Comparison of ENCODE assay signal across 8 mouse cellular contexts in genomic region chr2:154656710-154657485, GRCm38 (mm10). TPM values are rescaled to one million over a fixed set of nuclear protein-coding genes. Genes with fewer than 3 reads are reported as not detected.
A peak's percentile ranks its signal among the peaks of the same experiment; 100 is the strongest.
DNase-seq lines count a peak whose midpoint lies in the region; ATAC-seq and TF ChIP-seq lines count a peak whose summit lies in the region.

No protein-coding gene starts in this region.

- peak overlapping the region; percentile 71 for H3K27ac ChIP-seq in forebrain, embryonic 12.5 days
- peak overlapping the region; percentile 94 for H3K27ac ChIP-seq in heart, postnatal 0 days (ENCODE audit: low read depth)
- peak overlapping the region; percentile 92 for H3K27ac ChIP-seq in liver, embryonic 16.5 days (ENCODE audit: low read length)
- peak overlapping the region; percentile 80 for H3K27ac ChIP-seq in neural tube, embryonic 13.5 days (replicated peaks)
- H3K27ac ChIP-seq in testis, adult 2 months (ENCODE audit: control insufficient read depth, insufficient read depth, low read depth, low read length) = peak overlapping the region; percentile 55

- TF ChIP-seq POLR2A in testis, adult 2 months (IDR thresholded peaks at IDR 0.05; ENCODE audit: control insufficient read depth, low read depth, low read length) = peak; percentile 55; the same call in 1 of the 2 replicates

- under 1% methylated on average over 54 of the region's 67 CpGs for WGBS in forebrain, embryonic 12.5 days
- WGBS in heart, postnatal 0 days = under 1% methylated on average over 66 of the region's 67 CpGs
- WGBS in liver, embryonic 16.5 days (ENCODE audit: insufficient replicate concordance) = under 1% methylated on average over 66 of the region's 67 CpGs
- WGBS in neural tube, embryonic 13.5 days = under 1% methylated on average over 67 of the region's 67 CpGs

- peaks cover 25% of the 10 kb centered on the region for H3K36me3 ChIP-seq in E14TG2a.4 (ENCODE audit: insufficient read depth, low read length)
- peaks cover 18% of the 10 kb centered on the region for H3K36me3 ChIP-seq in forebrain, embryonic 12.5 days (replicated peaks)
- H3K36me3 ChIP-seq in heart, postnatal 0 days (replicated peaks; ENCODE audit: control insufficient read depth, insufficient read depth, low read length) = 0 out of 2 replicates have a peak, but pooled peaks cover 14% of the 10 kb centered on the region
- H3K36me3 ChIP-seq in liver, embryonic 16.5 days (ENCODE audit: control insufficient read depth, insufficient read depth) = peaks cover 5% of the 10 kb centered on the region
- H3K36me3 ChIP-seq in neural tube, embryonic 13.5 days = peaks cover 14% of the 10 kb centered on the region
- no peaks in the 10 kb centered on the region for H3K36me3 ChIP-seq in testis, adult 2 months (ENCODE audit: control insufficient read depth, insufficient read depth, low read length)

- peak overlapping the region; percentile 98 for H3K4me2 ChIP-seq in forebrain, embryonic 12.5 days
- peak overlapping the region; percentile 94 for H3K4me2 ChIP-seq in heart, postnatal 0 days (ENCODE audit: low read depth, low read length)
- H3K4me2 ChIP-seq in liver, embryonic 16.5 days (ENCODE audit: low read depth, low read length) = peak overlapping the region; percentile 82
- H3K4me2 ChIP-seq in neural tube, embryonic 13.5 days = peak overlapping the region; percentile 91

- peak overlapping the region; percentile 96 for H3K9ac ChIP-seq in forebrain, embryonic 12.5 days
- peak overlapping the region; percentile 95 for H3K9ac ChIP-seq in heart, postnatal 0 days (replicated peaks; ENCODE audit: low read depth, low read length)
- H3K9ac ChIP-seq in liver, embryonic 16.5 days (ENCODE audit: low read depth, low read length) = peak overlapping the region; percentile 95
- peak overlapping the region; percentile 97 for H3K9ac ChIP-seq in neural tube, embryonic 13.5 days

- TF ChIP-seq EP300 in heart, postnatal 0 days (IDR thresholded peaks at IDR 0.05; ENCODE audit: low read depth) = no peak

- peak; percentile 100 for ATAC-seq in forebrain, embryonic 12.5 days (ENCODE audit: low FRiP score)
- ATAC-seq in heart, postnatal 0 days (ENCODE audit: insufficient read depth, low read depth) = peak; percentile 100
- ATAC-seq in liver, embryonic 16.5 days (ENCODE audit: low read depth) = peak; percentile 100
- ATAC-seq in neural tube, embryonic 13.5 days (ENCODE audit: low read depth) = peak; percentile 99

- no peak for TF ChIP-seq CTCF in E14TG2a.4 (conservative IDR thresholded peaks at IDR 0.05; ENCODE audit: low read length)
- no peak for TF ChIP-seq CTCF in heart, postnatal 0 days (IDR thresholded peaks at IDR 0.05; ENCODE audit: low read depth)
- TF ChIP-seq CTCF in testis, adult 2 months (IDR thresholded peaks at IDR 0.05; ENCODE audit: control insufficient read depth, insufficient read depth, insufficient replicate concordance, low read depth, low read length) = no peak

- H3K4me1 ChIP-seq in E14TG2a.4 (replicated peaks; ENCODE audit: low read depth, low read length) = peaks cover 62% of the 10 kb centered on the region
- peaks cover 28% of the 10 kb centered on the region for H3K4me1 ChIP-seq in forebrain, embryonic 12.5 days
- peaks cover 19% of the 10 kb centered on the region for H3K4me1 ChIP-seq in heart, postnatal 0 days (ENCODE audit: control insufficient read depth, insufficient read depth)
- peaks cover 24% of the 10 kb centered on the region for H3K4me1 ChIP-seq in liver, embryonic 16.5 days (ENCODE audit: control insufficient read depth, low read depth, low read length)
- peaks cover 34% of the 10 kb centered on the region for H3K4me1 ChIP-seq in neural tube, embryonic 13.5 days (replicated peaks)
- H3K4me1 ChIP-seq in testis, adult 2 months (ENCODE audit: control insufficient read depth, insufficient read depth, low read length) = peaks cover 7% of the 10 kb centered on the region

- H3K9me3 ChIP-seq in E14TG2a.4 (ENCODE audit: low read length) = no peaks in the 10 kb centered on the region
- H3K9me3 ChIP-seq in forebrain, embryonic 12.5 days = no peaks in the 10 kb centered on the region
- no peaks in the 10 kb centered on the region for H3K9me3 ChIP-seq in heart, postnatal 0 days (replicated peaks; ENCODE audit: control insufficient read depth, low read length)
- H3K9me3 ChIP-seq in liver, embryonic 16.5 days (replicated peaks; ENCODE audit: control insufficient read depth, low read length) = no peaks in the 10 kb centered on the region
- H3K9me3 ChIP-seq in neural tube, embryonic 13.5 days = no peaks in the 10 kb centered on the region

- DNase-seq in c-Kit-positive CD71-positive TER-119-positive erythroid progenitor cells, embryonic 14.5 days (ENCODE audit: low spot score) = peak; percentile 96
- DNase-seq in heart, postnatal 0 days (ENCODE audit: low spot score) = peak; percentile 99
- DNase-seq in kidney, postnatal 4 days = peak; percentile 97 to 98

- H3K27me3 ChIP-seq in E14TG2a.4 (ENCODE audit: insufficient read depth, low read length) = no peaks in the 10 kb centered on the region
- H3K27me3 ChIP-seq in forebrain, embryonic 12.5 days = no peaks in the 10 kb centered on the region
- no peaks in the 10 kb centered on the region for H3K27me3 ChIP-seq in heart, postnatal 0 days (ENCODE audit: control insufficient read depth, insufficient read depth, low read length)
- H3K27me3 ChIP-seq in liver, embryonic 16.5 days (ENCODE audit: control insufficient read depth, insufficient read depth, low read depth, low read length) = no peaks in the 10 kb centered on the region
- no peaks in the 10 kb centered on the region for H3K27me3 ChIP-seq in neural tube, embryonic 13.5 days
- H3K27me3 ChIP-seq in testis, adult 2 months (ENCODE audit: control insufficient read depth, insufficient read depth, low read length) = no peaks in the 10 kb centered on the region

- H3K4me3 ChIP-seq in E14TG2a.4 (replicated peaks; ENCODE audit: low read length) = peak overlapping the region; percentile 94
- peak overlapping the region; percentile 90 for H3K4me3 ChIP-seq in forebrain, embryonic 12.5 days (replicated peaks)
- H3K4me3 ChIP-seq in heart, postnatal 0 days (ENCODE audit: low read depth, low read length) = peak overlapping the region; percentile 93
- peak overlapping the region; percentile 92 for H3K4me3 ChIP-seq in liver, embryonic 16.5 days (ENCODE audit: low read depth, low read length)
- peak overlapping the region; percentile 92 for H3K4me3 ChIP-seq in neural tube, embryonic 13.5 days
- peak overlapping the region; percentile 88 for H3K4me3 ChIP-seq in testis, adult 2 months (ENCODE audit: control insufficient read depth, low read depth, low read length)

RNA-seq across cellular contexts. Expression of gene Chmp4b, which starts 5.4 kb away (rescaled TPM):
- 20.9 and 21.8 TPM in 2 replicates for polyA plus RNA-seq in forebrain, embryonic 12.5 days (2016; fragmentation: Nextera tagmentation; extraction: Ambion mirVana)
- total RNA-seq in heart, postnatal 0 days (2014; rRNA removed; ENCODE audit: low replicate concordance) = 75.6 and 80.7 TPM in 2 replicates
- 20.1 and 23.5 TPM in 2 replicates for polyA plus RNA-seq in heart, postnatal 0 days (2015; fragmentation: Nextera tagmentation; extraction: Ambion mirVana)
- polyA plus RNA-seq in liver, embryonic 16.5 days (2015; fragmentation: Nextera tagmentation; extraction: Ambion mirVana) = 9.9 and 10.3 TPM in 2 replicates
- 29.1 and 29.6 TPM in 2 replicates for polyA plus RNA-seq in neural tube, embryonic 13.5 days (2015; fragmentation: Nextera tagmentation; extraction: Ambion mirVana)
- polyA plus RNA-seq in testis, adult 2 months (2012; rRNA removed) = 133 and 135 TPM in 2 replicates

RNA-seq across cellular contexts. Expression of gene 4930519P11Rik, which starts 43.7 kb away (rescaled TPM):
- not detected in 2 replicates for polyA plus RNA-seq in forebrain, embryonic 12.5 days (2016; fragmentation: Nextera tagmentation; extraction: Ambion mirVana)
- not detected in 2 replicates for total RNA-seq in heart, postnatal 0 days (2014; rRNA removed; ENCODE audit: low replicate concordance)
- not detected in 2 replicates for polyA plus RNA-seq in heart, postnatal 0 days (2015; fragmentation: Nextera tagmentation; extraction: Ambion mirVana)
- 0.19 and 0.20 TPM in 2 replicates for polyA plus RNA-seq in liver, embryonic 16.5 days (2015; fragmentation: Nextera tagmentation; extraction: Ambion mirVana)
- 1.0 TPM in 1 of 2 replicates, not detected in the other for polyA plus RNA-seq in neural tube, embryonic 13.5 days (2015; fragmentation: Nextera tagmentation; extraction: Ambion mirVana)
- 83.8 and 97.1 TPM in 2 replicates for polyA plus RNA-seq in testis, adult 2 months (2012; rRNA removed)

RNA-seq across cellular contexts. Expression of gene Zfp341, which starts 43.8 kb away (rescaled TPM):
- 1.2 and 1.4 TPM in 2 replicates for polyA plus RNA-seq in forebrain, embryonic 12.5 days (2016; fragmentation: Nextera tagmentation; extraction: Ambion mirVana)
- total RNA-seq in heart, postnatal 0 days (2014; rRNA removed; ENCODE audit: low replicate concordance) = 1.1 and 4.4 TPM in 2 replicates
- polyA plus RNA-seq in heart, postnatal 0 days (2015; fragmentation: Nextera tagmentation; extraction: Ambion mirVana) = 0.40 and 0.54 TPM in 2 replicates
- 1.7 and 2.3 TPM in 2 replicates for polyA plus RNA-seq in liver, embryonic 16.5 days (2015; fragmentation: Nextera tagmentation; extraction: Ambion mirVana)
- 1.0 and 2.0 TPM in 2 replicates for polyA plus RNA-seq in neural tube, embryonic 13.5 days (2015; fragmentation: Nextera tagmentation; extraction: Ambion mirVana)
- polyA plus RNA-seq in testis, adult 2 months (2012; rRNA removed) = 1.1 and 1.2 TPM in 2 replicates

RNA-seq across cellular contexts. Expression of gene Pxmp4, which starts 53.4 kb away (rescaled TPM):
- 10.4 and 11.2 TPM in 2 replicates for polyA plus RNA-seq in forebrain, embryonic 12.5 days (2016; fragmentation: Nextera tagmentation; extraction: Ambion mirVana)
- total RNA-seq in heart, postnatal 0 days (2014; rRNA removed; ENCODE audit: low replicate concordance) = 29.4 and 97.5 TPM in 2 replicates
- polyA plus RNA-seq in heart, postnatal 0 days (2015; fragmentation: Nextera tagmentation; extraction: Ambion mirVana) = 40.0 and 42.7 TPM in 2 replicates
- polyA plus RNA-seq in liver, embryonic 16.5 days (2015; fragmentation: Nextera tagmentation; extraction: Ambion mirVana) = 43.0 and 44.9 TPM in 2 replicates
- polyA plus RNA-seq in neural tube, embryonic 13.5 days (2015; fragmentation: Nextera tagmentation; extraction: Ambion mirVana) = 13.6 and 16.1 TPM in 2 replicates
- polyA plus RNA-seq in testis, adult 2 months (2012; rRNA removed) = 3.3 TPM in 2 replicates

Comparison
In these comparisons a context has a peak if more than half of its experiments do, and no peak if none do; other contexts are left out.
1. Peak in every context shown above with its lines: DNase-seq, ATAC-seq, H3K4me3 ChIP-seq and H3K27ac ChIP-seq.
2. RNA of gene 4930519P11Rik, which starts 43.7 kb away (polyA plus RNA-seq): 83.8 to 97.1 TPM in testis, adult 2 months; 1.0 TPM in neural tube, embryonic 13.5 days, not detected in forebrain, embryonic 12.5 days, 0.19 to 0.20 TPM in liver, embryonic 16.5 days and not detected in heart, postnatal 0 days; every median in the first group is over 10 times any median in the second.